Mouse (Mus musculus): ENCODE results near the gene Dpp4.

The Dpp4 gene

DNA sequence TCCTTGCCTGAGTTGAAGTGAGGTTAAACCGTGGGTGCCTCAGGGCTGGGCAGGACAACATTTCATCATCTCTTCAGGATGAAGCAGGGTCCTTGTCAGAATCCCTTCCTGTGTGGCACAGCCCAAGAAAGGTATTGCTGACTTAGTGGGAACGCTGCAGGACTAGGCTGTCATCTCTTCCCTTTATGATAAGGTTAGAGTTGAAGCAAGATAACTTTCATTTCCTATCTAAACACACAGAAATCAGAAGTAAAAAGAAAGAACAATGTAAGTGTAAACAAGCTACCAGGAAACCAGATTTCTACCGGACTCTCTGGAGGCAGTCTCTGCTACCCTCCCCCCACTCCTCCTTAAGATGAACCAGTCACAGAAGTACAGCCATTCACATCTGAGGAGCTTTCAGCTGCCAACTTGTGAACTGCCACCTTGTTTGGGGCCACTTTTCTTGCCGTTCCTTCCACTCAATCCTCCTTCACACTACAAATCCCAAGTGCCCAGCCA lies 3.3 kb downstream of the Dpp4 start:
- DNase-seq (ENCODE audit: low spot score): no peak

DNA sequence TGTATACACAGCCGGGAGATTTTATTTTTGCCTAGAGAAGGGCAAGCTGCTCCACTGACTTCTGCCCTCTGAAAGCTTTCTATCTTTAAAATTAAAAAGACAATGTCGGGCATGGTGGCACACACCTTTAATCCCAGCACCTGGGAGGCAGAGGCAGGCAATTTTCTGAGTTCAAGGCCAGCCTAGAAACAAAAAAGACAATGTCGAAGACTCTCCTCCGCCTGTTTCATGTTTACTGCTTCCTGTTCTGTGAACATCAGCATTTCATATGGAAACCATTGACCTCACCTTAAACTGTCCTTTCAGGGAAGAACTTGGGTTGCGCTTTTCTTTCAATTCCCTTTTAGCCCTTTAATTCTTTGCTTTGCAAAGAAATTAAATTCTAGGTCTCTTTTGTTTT lies 3.8 kb downstream of the Dpp4 start:
- no peak for DNase-seq (ENCODE audit: low spot score)

DNA sequence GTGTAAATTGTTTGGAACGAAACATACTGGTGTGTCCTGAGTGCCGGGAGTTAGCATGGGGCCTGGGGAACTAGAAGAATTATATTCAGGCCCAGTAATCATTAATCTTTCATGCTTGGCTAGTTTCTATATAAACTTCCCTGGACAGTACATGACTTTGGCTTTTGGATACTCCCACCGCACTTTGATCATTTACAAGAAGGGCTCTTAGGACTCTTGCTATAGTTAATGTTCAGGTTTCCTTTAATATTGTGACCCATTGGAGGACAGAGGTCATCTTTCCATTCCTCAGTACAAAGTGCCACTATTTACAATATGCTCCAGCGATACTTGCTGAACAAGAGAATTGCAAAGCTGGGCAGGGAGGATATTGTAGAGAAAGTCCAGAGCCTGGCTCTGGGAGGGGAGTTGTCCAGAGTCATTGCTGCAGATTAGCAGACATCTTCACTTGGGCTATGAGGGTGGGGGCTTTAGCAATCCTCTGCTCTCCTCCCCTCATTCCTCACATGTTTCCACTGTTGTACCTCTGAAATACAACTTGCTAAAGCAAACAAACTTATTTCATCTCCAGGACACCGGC lies 8.4 kb downstream of the Dpp4 start:
- no peak for DNase-seq (ENCODE audit: low spot score)

DNA sequence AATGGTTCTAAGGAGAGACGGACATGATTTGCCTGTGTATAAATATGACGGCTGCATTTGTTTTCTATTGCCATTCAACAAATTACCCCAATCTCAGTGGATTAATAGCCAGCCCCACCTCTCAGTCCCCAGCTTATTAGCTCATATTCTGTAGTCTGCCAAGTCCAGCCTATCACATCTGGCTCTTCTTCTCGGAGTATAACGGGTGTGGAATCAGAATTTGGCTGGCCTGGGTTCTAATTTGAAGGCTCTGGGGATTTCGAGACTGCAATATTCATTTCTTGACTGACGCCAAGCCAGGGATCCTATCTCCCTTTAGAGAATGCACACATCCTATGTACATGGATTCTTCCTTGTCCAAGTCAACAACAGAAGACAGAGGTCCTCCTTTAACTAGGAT lies 11.0 kb downstream of the Dpp4 start:
- DNase-seq (ENCODE audit: low spot score): no peak

DNA sequence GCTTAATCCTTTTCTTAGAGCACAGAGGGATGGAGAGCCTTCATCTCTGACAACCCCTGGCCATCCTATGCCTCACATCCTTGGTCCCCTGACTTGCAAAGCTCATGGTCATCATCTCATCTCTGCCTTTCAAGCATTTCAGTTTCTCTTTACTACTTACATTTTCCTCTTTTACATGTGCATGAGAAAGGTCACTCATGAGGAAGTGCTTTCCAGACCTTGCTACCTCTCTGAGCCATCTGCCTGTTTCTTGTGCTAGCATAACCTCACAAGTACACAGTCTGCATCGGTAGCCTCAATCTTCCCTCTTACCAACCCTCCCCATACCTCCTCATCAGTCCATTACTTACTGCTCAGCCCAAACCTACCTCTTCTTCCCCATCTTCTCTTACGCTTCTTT lies 12.2 kb downstream of the Dpp4 start:
- DNase-seq (ENCODE audit: low spot score): no peak

DNA sequence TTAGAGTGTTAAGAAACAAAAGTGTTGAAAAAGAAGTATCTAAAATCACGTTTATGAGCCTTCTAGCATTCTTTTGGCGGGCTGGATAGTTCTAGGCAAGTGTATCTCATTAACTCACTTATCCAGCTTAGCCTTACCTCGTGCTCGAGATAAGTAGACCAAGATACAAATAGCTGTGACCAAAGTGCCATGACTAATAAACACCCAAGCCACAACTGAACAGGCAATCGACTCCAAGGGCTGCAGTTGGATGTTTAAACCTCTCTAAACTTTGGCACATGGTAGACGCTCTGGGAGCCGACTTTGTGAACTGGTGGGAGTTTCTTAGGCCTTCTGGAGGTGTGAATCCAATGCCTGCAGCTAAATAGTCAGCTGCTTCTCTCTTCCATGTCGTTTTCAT lies 12.7 kb downstream of the Dpp4 start:
- no peak for DNase-seq (ENCODE audit: low spot score)

DNA sequence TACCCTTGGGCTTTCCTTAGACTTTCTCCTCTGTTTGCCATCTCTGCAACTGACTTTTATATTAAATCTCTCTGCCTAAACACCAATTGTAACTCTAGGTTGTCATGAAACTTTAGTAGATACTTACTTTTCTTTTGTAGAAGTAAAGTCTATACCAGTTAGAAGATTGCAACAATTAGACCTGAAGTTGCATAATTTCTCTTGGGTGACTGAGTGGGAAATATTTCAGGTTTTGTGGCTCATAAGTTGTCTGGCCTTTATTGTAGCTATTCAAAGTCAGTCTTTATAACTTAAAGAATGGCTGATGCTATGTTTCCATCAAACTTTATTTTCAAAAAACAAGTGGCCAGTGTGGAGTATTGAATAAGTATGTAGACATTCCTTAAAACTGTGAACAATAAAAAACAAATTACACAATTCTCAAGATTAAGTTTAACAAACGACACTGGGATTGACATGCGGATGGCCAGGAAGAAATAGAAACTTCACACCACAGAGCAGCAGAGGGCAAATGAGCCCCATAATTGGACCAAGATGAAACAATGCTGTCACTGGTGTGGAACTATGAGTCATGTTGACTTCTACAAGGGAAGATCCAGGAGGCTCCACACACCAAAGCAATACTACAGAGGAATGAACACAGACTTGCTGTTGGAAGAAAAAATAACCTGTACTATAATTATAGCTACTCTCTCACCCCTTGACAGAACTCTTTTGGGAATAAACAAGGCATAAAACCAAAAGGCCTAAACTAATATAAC lies 13.7 kb downstream of the Dpp4 start:
- DNase-seq (ENCODE audit: low spot score): no peak

DNA sequence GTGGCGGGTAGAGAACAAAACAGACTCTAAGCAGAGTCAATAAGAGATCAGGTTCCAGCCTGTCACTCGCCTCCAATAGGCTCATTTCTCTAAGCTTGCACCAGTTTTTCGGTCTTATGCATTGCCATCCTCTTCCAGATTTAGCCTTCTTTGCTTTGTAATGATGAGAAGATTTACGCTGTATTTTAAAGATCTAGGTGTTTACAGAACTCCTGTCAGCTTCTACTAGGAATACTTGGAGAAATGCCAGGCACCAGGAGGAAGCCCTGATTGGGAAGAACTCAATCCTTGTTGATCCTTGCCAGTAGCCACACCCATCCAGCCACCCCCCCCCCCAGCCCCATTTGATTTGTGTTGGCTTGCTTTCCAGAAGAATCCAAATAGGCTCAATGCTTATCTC lies 14.4 kb downstream of the Dpp4 start:
- DNase-seq (ENCODE audit: low spot score): no peak

DNA sequence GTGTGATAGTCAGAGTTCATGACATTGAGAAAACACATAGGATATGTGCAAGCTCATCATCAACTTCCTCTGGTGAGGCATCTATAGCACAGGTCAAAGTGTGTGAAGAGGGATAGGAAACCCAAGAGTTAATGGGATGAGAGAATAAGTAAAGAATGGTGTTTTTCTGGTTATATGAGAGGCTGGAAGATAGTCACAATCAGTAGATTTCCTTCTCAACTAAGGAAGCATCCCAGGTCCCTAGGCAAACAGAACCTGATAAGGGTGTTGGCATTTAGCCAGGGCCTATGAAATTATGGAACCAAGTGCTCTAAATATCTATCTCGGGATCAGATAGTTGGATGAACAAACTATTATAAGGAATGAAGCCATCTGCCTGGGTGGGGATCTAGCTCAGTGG lies 15.2 kb downstream of the Dpp4 start:
- no peak for DNase-seq (ENCODE audit: low spot score)

DNA sequence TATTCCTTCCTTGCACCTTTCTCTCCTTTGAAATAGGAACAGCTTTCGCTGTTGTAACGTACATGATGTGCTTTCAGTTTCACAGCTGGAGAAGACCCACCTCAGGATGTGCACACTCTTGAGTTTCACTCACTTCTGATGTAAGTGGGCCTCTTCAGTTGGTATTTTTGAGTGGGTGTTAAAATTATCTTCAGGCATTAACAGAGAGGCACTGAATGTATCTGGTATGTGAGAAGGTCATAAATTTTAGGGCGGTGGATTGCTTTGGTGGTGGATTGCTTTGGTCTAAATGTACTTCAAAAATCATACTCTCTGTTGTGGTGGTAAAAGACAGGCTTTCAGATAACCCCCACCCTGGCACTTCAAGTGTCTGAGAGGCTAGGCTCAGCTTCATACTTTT lies 17.2 kb downstream of the Dpp4 start:
- no peak for DNase-seq (ENCODE audit: low spot score)

DNA sequence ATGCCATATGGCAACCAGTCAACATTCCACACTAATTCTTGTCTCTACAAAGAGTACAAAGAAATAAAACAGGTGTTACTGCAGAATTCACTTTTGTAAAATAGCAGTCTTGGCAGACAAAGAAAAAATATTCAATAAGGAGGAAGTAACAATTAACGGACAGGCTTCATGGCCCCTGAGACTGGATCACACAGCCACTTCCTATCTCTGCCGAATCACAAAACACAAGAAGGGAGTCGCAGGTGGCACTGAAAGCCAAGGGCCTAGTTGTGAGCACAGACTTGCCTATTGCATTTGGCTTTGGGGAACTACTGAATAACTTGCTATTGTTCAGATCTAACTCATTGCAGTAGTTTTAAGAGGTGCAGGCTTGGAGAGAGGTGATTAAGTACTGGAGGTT lies 19.9 kb downstream of the Dpp4 start:
- DNase-seq (ENCODE audit: low spot score): no peak

DNA sequence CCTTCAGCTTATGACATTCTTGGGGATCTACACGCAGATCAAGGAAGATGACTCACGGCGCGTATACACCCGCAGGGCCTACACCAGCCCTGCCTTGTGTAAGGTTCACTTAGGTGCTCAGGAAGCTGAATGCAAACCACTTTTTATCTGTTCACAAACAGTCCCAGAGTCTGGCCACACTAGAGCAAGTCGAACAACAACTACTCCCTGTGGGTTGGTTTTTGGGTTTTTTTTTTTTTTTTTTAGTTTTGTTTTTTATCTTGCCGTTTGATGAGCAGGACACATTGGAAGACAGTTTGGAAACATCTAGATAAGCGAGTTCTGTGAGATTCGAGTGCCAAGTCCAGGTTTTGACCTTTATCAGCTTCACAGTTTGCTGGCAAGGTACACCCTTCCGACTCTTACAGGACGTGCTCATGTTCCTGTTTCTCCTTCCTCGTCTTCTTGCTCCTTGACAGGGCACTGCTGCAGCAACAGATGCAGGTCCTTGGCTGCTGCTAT lies 21.0 kb downstream of the Dpp4 start:
- DNase-seq (ENCODE audit: low spot score): no peak

DNA sequence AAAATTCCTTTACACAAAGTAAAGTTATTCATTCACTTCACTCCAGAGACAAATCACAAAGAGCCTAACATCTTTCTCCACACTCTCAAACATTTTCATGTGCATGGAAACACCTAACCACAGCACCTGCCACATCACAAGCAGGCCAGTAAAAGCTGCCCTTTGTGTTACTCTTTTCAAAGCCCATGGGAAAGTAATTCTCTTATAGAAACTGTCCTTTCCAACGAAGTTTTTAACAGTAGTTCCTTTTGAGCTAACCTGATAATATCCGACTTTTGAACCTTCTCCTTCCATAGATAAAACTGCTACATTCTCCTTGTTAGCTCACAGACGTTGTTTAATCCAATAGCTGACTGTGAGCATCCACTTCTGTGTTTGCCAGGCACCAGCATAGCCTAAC lies 21.7 kb downstream of the Dpp4 start:
- DNase-seq (ENCODE audit: low spot score): no peak

DNA sequence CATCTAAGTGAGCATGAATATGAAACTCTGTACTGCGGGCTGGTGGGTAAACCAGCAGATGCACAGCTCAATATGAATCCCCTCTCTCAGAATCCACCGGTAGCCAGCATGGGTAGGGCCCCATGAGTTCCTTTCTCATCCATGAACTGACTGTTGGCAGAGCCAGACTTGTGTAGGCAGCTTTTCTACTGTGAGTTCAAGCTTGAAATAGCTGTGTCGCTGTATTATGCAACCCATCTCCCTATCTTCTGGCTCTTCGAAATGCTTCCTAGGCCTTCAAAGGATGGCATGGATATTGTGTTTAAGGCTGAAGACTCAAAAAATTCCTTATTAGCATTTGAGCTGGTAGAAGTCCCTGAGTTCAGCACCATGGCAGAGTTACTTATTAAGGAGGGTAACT lies 23.2 kb downstream of the Dpp4 start:
- no peak for DNase-seq (ENCODE audit: low spot score)

DNA sequence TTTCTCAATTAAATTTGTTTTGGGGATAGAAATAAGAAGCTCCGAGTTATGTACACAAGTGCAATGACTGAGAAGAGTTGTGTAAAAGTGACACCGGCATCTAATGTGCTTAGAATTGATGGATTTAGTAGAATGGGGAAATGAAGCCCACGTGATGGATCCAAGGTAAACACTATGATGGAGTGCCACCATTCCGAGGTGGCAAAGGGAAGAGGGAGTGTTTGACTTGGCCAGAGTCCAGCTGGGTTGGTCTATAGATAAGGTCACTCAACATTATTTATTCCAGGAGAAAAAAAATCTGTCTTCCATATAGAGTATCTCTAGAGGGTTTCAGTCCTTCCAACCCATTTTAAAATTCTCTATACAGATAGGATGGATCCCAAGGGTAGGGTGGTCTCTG lies 28.8 kb downstream of the Dpp4 start:
- no peak for DNase-seq (ENCODE audit: low spot score)

DNA sequence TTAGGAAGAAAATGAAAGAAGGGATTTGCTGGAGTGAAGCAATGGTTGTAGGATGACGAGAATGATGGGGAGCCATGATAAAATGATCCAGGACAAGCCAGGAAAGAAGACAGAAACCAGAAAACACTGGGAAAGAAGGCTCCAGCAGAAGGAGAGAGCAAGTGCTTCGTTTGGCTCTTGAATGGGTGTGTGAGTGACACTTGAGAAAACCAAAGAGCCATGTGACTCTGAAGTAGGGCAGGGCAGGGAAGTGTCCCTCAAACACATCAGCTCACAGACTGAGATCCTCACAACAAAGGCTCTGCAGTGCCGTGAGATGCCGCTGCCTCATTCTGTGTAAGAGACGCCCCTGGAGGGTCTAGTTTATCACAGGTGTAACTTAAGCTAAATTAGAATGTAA lies 29.6 kb downstream of the Dpp4 start:
- DNase-seq (ENCODE audit: low spot score): no peak

DNA sequence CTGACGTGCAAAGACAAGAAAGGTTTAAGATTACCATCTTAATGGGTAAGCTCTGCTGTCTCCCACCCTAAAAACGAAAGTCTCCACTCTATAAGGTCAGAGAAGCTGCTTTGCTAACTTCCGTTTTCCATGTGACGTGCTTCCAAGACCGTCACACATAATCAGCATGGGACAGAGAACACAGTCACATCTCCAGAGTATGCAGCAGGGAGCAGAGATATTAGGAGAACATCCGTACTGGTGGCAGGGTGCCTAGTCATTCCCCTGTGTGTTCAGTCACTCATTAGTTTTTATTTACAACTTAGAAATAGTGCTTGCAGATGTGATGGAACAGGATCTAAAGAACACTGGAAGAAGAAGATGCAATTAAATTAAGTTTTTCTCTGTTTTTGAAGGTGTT lies 30.3 kb downstream of the Dpp4 start:
- DNase-seq (ENCODE audit: low spot score): no peak

DNA sequence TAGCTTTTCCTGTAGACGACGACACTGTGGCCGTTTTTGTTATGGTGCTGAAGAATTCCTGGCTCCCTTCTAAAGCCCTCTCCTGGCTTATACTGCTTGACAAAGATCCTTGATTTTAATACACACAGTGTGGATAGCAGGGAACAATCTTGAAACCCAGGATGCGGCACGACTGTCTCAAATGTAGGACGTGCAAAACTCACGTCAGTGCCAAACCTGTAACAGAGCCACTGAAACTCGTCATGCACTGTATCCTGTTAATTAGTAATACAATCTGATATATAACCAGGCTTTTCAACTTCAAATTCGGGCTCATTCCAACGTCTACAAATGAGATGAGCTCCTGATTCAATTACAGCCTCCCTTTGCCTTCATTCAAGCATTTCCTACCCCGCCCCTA lies 38.3 kb downstream of the Dpp4 start:
- no peak for DNase-seq (ENCODE audit: low spot score)

DNA sequence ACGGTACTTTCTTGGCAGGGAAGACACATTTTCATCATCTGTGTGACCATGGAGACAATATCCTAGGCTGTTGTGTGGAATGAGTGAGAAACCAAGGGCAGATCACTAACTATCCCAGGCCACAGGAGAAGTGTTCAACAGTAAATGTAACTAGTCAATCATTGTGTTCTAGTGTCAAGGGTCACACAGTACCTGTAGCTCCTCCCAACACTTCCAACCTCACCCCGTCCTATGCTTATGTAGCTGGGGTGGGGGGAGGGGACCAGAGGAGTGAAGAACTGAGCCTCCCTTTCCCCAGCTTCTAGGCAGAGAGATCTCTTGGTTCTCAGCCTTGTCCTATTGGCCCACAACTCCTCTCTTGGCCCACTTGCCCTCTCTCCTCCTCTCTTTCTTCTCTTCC lies 42.0 kb downstream of the Dpp4 start:
- no peak for DNase-seq (ENCODE audit: low spot score)

DNA sequence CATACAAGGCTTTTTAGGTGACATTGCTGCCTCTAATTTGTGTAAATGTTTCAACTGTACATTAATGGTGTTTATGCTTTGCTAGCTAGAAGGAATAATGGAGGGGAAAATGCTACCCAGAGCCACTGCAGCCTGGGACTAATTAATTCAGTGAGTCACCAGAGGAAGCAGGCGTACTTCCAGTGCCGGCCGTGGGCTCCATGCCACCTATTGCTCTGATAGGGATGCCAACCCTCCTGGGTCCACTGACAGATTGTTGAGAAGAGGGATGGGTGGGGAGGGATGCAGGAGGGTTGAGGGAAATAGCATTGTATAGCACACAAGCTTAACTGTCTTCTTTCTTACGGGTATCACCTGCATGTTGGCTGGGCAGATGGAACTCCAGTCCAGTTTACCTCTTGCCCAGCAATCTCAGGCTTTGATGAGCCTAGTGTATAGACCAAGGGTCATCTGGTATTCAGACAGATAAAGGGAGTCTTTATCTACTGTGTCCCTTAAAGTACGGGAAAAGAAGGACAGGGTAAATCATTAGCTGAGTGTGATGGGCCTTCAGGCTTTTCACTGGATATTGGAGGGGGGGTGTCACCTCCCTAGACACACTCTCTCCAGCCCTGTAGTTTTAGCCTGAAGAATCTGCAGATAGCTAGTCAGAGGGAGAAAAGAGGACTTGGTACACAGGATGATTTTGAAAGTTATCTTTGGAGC lies 43.5 kb downstream of the Dpp4 start:
- DNase-seq (ENCODE audit: low spot score): no peak

DNA sequence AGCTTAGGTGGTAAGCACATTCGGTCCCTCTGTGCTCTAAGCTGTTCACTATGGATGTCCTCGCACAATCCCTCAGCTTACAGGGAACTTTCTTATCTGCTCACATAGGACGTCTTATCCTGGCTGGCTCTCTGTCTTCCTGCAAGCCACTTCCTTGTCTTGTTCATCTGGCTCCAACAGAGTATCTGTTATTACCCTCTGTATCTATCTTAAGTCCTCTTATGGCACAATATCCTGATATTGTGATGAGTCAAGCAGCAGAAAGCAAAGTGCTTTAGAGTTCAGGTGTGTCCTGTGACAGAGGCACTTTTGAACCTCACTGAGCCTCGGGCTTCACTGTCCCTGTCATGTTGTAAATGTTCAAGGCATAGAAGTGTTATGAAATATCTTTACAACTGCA lies 48.4 kb downstream of the Dpp4 start:
- DNase-seq (ENCODE audit: low spot score): no peak

DNA sequence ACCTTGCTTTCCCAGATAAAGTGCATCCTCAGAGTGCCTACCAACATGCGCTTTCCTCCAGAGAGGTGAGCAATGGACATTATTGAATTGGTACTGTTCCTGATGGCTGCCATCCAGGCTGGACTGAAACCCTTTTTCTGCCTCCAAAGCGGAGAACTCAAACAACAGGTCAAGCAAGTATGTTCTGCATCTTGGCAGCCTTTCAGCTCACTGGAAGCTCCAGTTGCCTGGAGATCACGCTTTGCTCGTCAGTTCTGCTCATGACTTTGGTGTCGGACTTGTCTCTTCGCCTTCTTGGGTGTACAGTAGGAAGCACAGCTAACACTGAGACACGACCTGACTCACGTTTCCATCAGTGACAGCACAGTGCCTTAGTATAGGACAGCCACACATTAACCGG lies 49.8 kb downstream of the Dpp4 start:
- DNase-seq (ENCODE audit: low spot score): no peak

DNA sequence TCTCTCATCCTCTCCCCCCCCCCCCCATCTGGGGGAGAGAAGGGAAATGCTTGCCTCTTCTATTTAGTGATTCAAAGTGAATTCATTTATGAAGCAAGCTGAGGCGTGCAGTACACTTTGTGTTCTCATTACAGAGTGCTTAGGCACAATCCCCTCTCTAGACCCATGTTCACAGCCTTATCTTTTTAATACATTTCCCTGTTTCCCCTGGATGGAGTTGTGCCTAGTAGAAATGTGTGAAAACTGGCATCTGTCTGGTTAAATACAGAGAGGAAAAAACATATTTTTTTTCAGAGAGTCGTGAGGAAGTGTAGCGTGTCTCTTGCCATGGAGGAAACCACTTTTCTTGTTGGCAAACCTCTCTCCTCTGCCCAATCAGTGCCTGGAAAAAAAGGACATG lies 50.5 kb downstream of the Dpp4 start:
- DNase-seq (ENCODE audit: low spot score): no peak

All from urinary bladder, postnatal 25 days (tissue).